Mouse (Mus musculus) B cell, adult (primary cell): Measurements from ENCODE around the gene Olfr1175-ps. TPM values are rescaled to one million over a fixed set of nuclear protein-coding genes. Genes with fewer than 3 reads are reported as not detected.

ENCODE experiments used
- total RNA-seq: library from RNA; stranded (reverse); gene quantifications from 4 replicates; pipeline ENCODE4 v1.2.4, GENCODE M21; 2023; ENCODE audit not compliant: inconsistent age

The Olfr1175-ps gene
- total RNA-seq = not detected in 4 replicates

DNA sequence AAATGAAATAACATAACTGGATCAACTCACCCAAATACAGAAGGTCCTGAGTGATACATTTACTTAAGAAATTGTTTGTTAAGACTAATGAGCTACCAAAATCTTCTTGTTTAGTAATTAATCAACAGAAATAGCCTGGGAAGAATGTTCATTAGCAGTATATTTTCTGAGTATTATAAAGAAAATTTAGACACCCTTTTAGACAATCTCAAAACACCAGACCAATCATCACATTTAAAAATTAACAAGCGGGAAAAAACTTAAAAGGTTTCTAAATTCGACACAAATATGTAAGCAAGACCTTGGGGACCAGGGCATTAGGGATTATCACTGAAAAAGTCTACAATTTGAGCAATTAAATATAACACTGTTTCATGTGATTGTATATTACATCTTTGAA, at the start of gene Olfr1175-ps:
Gene Olfr1175-ps, minus strand, starts transcription at position 101 of the 400 bp plus-strand sequence.

DNA sequence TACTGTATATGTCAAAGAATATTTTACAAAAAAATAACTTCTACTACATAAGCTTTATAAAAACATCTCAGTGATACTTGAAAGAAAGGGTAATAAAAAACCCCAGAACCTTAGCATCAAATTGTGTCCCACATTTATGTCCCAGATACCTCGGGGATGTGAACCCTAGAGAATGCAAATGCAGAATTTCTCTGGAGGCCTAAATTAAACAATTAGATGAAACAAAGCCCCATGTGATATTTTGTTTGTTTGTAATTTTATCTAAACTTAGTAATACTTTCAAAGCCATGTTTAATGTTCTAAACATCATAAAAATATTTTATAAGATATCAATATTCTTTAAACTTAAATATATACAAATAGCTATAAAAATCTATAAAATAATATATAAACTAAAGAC, 19.4 kb upstream of the Olfr1175-ps start, which contains the start of gene Olfr1177-ps:
Gene Olfr1177-ps, minus strand, starts transcription at position 101 of the 400 bp plus-strand sequence.

DNA sequence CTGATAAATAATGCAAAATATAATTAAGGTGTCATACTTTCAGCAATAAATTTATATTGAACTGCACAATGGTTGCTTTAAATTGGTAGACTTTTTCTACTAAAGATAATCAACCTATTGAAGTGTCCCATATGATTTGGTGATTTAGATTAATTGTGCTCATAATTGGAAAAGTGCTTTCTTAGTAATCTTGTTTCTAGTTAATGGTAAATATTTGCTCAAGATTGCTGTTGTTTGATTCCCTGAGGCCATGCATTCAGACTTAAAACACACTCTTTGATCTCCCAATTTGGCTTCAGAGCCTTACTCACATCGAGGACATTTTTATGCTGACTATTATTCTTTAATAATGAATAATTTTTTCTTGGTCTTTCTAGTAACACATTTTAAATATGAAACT, 9.4 kb upstream of the Olfr1175-ps start, which contains the start of gene Olfr1176:
Gene Olfr1176, plus strand, starts transcription at position 301 of the 400 bp plus-strand sequence.

DNA sequence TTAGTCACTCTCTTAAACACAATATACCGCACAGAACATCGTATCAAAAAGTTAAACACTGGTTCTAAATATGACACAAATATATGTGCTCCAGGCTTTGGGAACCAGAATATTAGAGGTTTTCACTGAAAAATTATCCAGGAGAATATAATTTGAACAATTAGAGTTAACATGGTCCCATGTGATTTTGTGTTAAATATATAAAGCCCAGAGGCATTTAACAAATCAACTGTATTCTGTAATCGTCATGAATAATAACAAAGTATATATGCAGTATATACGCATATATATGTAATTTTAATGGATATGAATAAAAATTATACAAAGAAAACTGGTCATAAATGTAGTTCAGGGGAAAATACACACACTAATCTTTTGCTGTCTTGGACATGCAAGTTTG, 12.0 kb downstream of the Olfr1175-ps start, which contains the start of gene Olfr1174-ps:
Gene Olfr1174-ps, minus strand, starts transcription at position 101 of the 400 bp plus-strand sequence.

DNA sequence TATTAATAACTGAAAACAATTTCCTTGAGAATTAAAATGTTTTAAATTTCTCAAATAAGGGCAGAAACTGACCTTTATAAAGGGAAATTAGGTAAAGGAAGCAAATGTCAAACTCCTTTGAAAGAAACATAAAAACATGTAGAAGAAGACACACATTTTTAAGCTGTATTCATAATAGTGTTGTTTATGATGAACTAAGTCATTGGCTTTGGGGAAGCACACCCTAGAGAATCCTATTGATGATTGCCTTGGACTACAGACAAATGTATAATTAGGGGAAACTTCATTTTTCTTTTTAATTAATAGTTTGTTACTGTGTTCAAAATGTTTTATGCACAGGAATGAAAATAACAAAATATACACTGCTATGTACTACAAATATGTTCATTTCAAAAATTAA, 47.2 kb downstream of the Olfr1175-ps start, which contains the start of gene Olfr1173:
Gene Olfr1173, minus strand, starts transcription at position 101 of the 400 bp plus-strand sequence.

Other genes starting within 250 kb of the Olfr1175-ps start
- gene Olfr1164, start 233.2 kb downstream of the Olfr1175-ps start, total RNA-seq = not detected in 4 replicates
- gene Olfr1166, start 198.9 kb downstream of the Olfr1175-ps start, total RNA-seq = not detected in 4 replicates
- gene Olfr1167, start 172.0 kb downstream of the Olfr1175-ps start, total RNA-seq = not detected in 4 replicates
- not detected in 4 replicates for gene Olfr1168, start 145.3 kb downstream of the Olfr1175-ps start, total RNA-seq
- not detected in 4 replicates for gene Olfr1170, start 98.9 kb downstream of the Olfr1175-ps start, total RNA-seq
- not detected in 4 replicates for gene Olfr1173, start 47.3 kb downstream of the Olfr1175-ps start, total RNA-seq
- not detected in 4 replicates for gene Olfr1174-ps, start 12.1 kb downstream of the Olfr1175-ps start, total RNA-seq
- gene Olfr1176, start 9.5 kb upstream of the Olfr1175-ps start, total RNA-seq = not detected in 4 replicates
- gene Olfr1177-ps, start 19.3 kb upstream of the Olfr1175-ps start, total RNA-seq = not detected in 4 replicates
- gene Olfr1178, start 59.8 kb upstream of the Olfr1175-ps start, total RNA-seq = not detected in 4 replicates
- not detected in 4 replicates for gene Olfr1179, start 79.2 kb upstream of the Olfr1175-ps start, total RNA-seq
- gene Olfr1180, start 91.9 kb upstream of the Olfr1175-ps start, total RNA-seq = not detected in 4 replicates
- gene Olfr1181, start 99.0 kb upstream of the Olfr1175-ps start, total RNA-seq = not detected in 4 replicates
- not detected in 4 replicates for gene Gm13757, start 121.9 kb upstream of the Olfr1175-ps start, total RNA-seq
- not detected in 4 replicates for gene Olfr1183, start 127.7 kb upstream of the Olfr1175-ps start, total RNA-seq
- not detected in 4 replicates for gene Olfr1184, start 156.4 kb upstream of the Olfr1175-ps start, total RNA-seq
- not detected in 4 replicates for gene Olfr1185-ps1, start 166.1 kb upstream of the Olfr1175-ps start, total RNA-seq
- gene Olfr1186, start 191.3 kb upstream of the Olfr1175-ps start, total RNA-seq = not detected in 4 replicates
- not detected in 4 replicates for gene Olfr1188, start 229.7 kb upstream of the Olfr1175-ps start, total RNA-seq